Mouse (Mus musculus) lung, embryonic 14.5 days (tissue): Measurements from ENCODE around the gene Pml. TPM values are rescaled to one million over a fixed set of nuclear protein-coding genes. Genes with fewer than 3 reads are reported as not detected.
A peak's percentile ranks its signal among the peaks of the same experiment; 100 is the strongest.

Experiments used
- ATAC-seq: fragments of 200-750 bp; cut with Nextera tagmentation; 2 replicates; pipeline ENCODE4 v1.8.0; 2017; ENCODE audit warnings: mild to moderate bottlenecking, moderate TSS enrichment, moderate library complexity; ENCODE audit not compliant: insufficient read depth
- DNase-seq: peaks from one replicate; pipeline ENCODE4 v3.0.0-alpha.2; 2015
- H3K27ac ChIP-seq: fragments of 300-500 bp; sonication (generic); 2 replicates; pipeline ENCODE4 v1.5.1; 2014; ENCODE audit warnings: low read depth, mild to moderate bottlenecking, moderate library complexity
- H3K27me3 ChIP-seq: fragments of 300-500 bp; sonication (generic); 2 replicates; pipeline ENCODE4 v1.6.1; 2014; ENCODE audit warnings: low read length, control low read depth; ENCODE audit not compliant: insufficient read depth
- H3K36me3 ChIP-seq: fragments of 300-500 bp; sonication (generic); 2 replicates; pipeline ENCODE4 v1.6.1; 2014; ENCODE audit warnings: control low read depth; ENCODE audit not compliant: insufficient read depth
- H3K4me1 ChIP-seq: fragments of 300-500 bp; sonication (generic); 2 replicates; pipeline ENCODE4 v1.6.1; 2014; ENCODE audit warnings: antibody characterized with exemption, control low read depth; ENCODE audit not compliant: insufficient read depth
- H3K4me2 ChIP-seq: fragments of 300-500 bp; sonication (generic); 2 replicates; pipeline ENCODE4 v1.6.1; 2014; ENCODE audit warnings: mild to moderate bottlenecking
- H3K4me3 ChIP-seq: fragments of 300-500 bp; sonication (generic); 2 replicates; pipeline ENCODE4 v1.5.1; 2014; ENCODE audit warnings: low read depth, low read length
- H3K9ac ChIP-seq: fragments of 300-500 bp; sonication (generic); 2 replicates; pipeline ENCODE4 v1.6.1; 2014
- H3K9me3 ChIP-seq: fragments of 300-500 bp; sonication (generic); 2 replicates; pipeline ENCODE4 v1.6.1; 2016; ENCODE audit warnings: low read depth, low read length, control low read depth
- CTCF ChIP-seq: IDR thresholded peaks from 2 replicates; pipeline ENCODE4 v1.5.1; 2016; ENCODE audit warnings: antibody characterized with exemption, low read depth
- WGBS: fragments of 180-500 bp; shearing (Covaris S2); extraction: QIAGEN DNeasy Blood & Tissue Kit; methylation state at CpG from one replicate; pipeline ENCODE4 v1.1.7; 2014; 5-methylcytosine and 5-hydroxymethylcytosine counted together
- polyA plus RNA-seq: library from polyadenylated mRNA; unstranded; fragments of >200 nt; fragmentation: Nextera tagmentation; extraction: Ambion mirVana; gene quantifications from 2 replicates; pipeline ENCODE4 v1.2.1, GENCODE M21; 2014

Pml gene
- polyA plus RNA-seq, 1 experiment from 2014 or later, result 23.2 TPM

DNA sequence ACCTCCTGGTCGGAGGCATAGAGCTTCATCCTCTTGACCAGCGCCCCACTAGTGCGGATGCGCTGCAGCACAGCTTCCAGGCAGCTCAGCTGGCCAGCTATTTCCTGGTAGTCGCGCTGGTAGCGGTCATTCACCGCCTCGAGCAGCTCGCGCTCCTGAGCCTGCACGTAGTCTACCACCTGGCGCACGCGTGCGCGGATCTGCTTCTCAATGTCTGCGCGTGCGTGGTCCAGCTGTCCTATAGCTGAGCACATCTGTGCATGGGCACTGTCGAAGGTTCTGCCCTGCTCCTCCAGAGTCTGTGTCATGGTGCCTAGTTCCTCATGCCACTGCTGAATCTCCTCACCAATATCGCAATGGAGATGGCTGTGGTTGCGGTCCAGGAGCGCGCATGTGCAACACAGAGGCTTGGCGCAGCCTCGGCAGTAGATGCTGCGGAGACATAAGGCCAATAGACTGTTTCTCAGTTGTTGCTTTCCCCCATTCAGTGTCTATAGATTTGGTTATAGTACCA, 15.0 kb downstream of the Pml start:
- WGBS, result 96% methylated on average over 28 of the region's 28 CpGs
- no peaks in the 10 kb centered on the region for H3K4me1 ChIP-seq
- no peak overlapping the region for H3K4me2 ChIP-seq
- DNase-seq, result no peak
- peaks cover 45% of the 10 kb centered on the region for H3K36me3 ChIP-seq
- no peak for ATAC-seq
- no peak overlapping the region for H3K9ac ChIP-seq
- no peaks in the 10 kb centered on the region for H3K9me3 ChIP-seq
- no peak overlapping the region for H3K27ac ChIP-seq
- H3K4me3 ChIP-seq, result no peak overlapping the region
- no peaks in the 10 kb centered on the region for H3K27me3 ChIP-seq
- TF ChIP-seq CTCF, result no peak

DNA sequence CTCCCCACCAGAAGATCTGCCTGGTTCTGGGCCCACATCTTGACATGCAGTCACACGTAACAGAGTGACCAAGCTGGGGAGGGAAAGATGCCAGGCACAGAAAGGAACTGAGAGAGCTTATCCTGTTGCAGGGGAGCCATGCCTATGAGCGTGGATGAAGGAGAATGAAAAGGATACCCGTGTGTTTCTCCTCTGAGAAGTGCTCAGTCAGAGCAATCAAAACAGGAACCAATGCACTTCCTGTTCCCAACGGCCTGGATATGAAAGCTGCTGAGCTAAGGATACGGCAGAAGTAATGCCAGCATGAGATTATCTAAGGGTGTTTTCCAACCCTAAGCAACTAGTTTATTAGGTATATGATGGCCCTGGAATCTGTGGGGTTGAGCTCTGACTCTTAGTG, 17.2 kb downstream of the Pml start:
- no peak for ATAC-seq
- Histone ChIP-seq H3K9ac (no peak overlapping the region), H3K4me1 (no peaks in the 10 kb centered on the region), H3K4me3 (no peak overlapping the region), H3K9me3 (no peaks in the 10 kb centered on the region), H3K4me2 (no peak overlapping the region), H3K27ac (peak overlapping the region; percentile 50; the same call in 1 of the 2 replicates), H3K36me3 (peaks cover 67% of the 10 kb centered on the region), H3K27me3 (no peaks in the 10 kb centered on the region)
- TF ChIP-seq CTCF, result no peak
- peak; percentile 41 for DNase-seq
- 64% methylated on average over 5 of the region's 5 CpGs for WGBS

DNA sequence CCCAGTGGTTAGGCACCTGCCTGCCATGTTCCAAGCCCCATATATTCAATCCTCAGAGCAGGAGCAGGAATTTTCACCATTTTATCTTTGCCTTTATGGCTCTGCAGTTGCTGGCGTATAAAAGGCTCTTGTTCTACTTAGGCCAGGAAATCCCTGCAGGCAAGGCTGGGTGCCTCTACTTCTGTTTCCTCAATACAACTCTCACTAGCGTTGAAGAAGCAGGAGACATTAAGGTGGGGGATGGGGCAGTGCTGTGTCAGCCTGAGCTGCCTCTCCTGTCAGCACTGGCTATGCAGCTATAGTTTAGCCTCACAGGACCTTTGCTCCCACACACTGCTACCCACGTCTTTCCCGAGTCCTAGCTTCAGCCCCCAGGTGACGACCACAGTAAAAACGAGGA, 17.8 kb downstream of the Pml start:
- Histone ChIP-seq H3K4me2 (no peak overlapping the region), H3K36me3 (peaks cover 70% of the 10 kb centered on the region), H3K27me3 (no peaks in the 10 kb centered on the region), H3K4me3 (no peak overlapping the region), H3K4me1 (no peaks in the 10 kb centered on the region), H3K27ac (peak overlapping the region; percentile 49; the same call in 1 of the 2 replicates), H3K9me3 (no peaks in the 10 kb centered on the region), H3K9ac (no peak overlapping the region)
- 67% methylated on average over 6 of the region's 6 CpGs for WGBS
- no peak for TF ChIP-seq CTCF
- ATAC-seq (no peak), DNase-seq (no peak)

DNA sequence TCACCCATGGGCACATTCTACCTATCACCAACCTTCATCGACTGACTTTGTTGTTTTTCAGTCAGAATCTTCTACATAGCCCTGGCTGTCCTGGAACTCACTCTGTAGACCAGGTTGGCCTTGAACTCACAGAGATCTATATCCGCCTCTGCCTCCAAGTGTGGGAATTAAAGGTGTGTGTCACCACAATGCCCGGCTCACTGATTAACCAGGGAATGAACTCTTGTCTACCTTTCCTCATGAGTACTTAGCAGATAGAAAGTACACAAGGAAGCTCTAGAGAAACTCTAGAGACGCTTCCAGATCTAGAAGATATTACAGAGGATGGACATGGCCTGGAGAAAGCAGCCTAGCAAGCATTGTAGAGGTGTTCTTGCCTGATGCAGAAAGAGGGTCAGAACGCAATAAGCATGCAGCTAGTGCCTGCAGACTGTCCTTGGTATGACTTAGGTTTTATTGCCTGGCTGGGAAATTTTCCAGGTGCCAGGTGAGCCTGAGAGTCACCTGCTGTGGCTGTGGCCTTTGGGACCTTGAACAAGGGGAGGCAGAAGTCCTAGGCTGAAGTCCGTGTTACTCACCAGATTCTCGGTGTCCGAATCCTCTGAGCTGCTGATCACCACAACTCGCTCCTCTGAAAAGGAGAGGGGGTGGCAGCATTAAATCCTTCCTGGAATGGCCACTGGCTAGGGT, 20.7 kb downstream of the Pml start:
- DNase-seq (no peak), ATAC-seq (no peak)
- Histone ChIP-seq H3K4me2 (no peak overlapping the region), H3K36me3 (peaks cover 72% of the 10 kb centered on the region), H3K4me3 (no peak overlapping the region), H3K27me3 (no peaks in the 10 kb centered on the region), H3K9ac (no peak overlapping the region), H3K4me1 (no peaks in the 10 kb centered on the region), H3K27ac (no peak overlapping the region), H3K9me3 (no peaks in the 10 kb centered on the region)
- no peak for TF ChIP-seq CTCF
- WGBS, result 94% methylated on average over 9 of the region's 9 CpGs

DNA sequence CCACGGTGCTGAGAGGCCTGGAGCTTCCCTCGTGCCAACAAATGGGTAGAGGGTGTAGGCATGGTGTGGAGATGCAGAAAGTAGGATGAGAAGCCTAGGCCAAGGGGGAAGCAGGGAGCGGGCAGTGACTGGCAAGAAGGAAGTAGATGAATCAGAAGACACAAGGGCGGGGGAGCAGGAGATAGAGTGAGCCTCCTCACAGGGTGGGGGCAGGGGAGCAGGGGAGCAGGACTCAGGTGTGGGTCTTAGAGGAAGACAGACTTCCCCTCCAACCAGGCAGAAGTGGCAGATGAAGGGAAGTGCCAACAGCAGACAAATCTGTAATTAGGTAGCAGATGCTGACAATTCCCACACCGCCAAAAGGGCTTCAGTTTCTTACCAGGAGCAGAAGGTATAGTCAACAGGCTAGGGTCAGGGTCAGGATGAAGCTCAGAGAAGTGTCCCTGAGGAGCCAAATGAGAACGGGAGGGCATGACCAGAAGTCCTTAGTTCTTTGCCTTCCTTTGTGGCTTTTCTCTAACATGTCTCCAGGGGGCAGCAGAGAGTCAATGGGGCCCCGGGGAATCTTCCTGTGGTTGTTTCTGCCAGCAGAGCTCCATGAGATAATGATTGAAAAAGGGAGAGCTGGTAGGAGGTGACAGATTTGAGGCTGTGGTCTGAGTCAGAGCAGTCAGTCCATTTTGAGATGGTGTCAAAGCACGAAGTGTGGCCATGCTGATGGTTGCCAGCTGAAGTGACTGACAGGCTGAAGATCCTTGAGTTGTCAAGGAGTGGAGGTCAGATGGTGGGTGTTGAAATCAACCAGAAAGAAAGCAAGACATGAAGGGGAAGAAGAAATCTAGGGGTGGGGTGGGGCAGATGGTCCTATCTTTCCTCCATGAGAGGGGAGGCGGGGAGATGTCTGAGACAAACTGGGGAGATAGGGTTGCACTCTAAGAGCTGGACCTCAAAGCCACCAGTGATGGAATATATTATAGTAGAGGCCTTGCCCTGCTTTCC, 23.4 kb downstream of the Pml start:
- Histone ChIP-seq H3K27me3 (no peaks in the 10 kb centered on the region), H3K4me3 (no peak overlapping the region), H3K9me3 (no peaks in the 10 kb centered on the region), H3K4me1 (no peaks in the 10 kb centered on the region), H3K4me2 (no peak overlapping the region), H3K27ac (no peak overlapping the region), H3K36me3 (peaks cover 62% of the 10 kb centered on the region), H3K9ac (no peak overlapping the region)
- WGBS, result 63% methylated on average over 9 of the region's 9 CpGs
- no peak for ATAC-seq
- TF ChIP-seq CTCF, result peak; percentile 81
- DNase-seq, result peak; percentile 67

DNA sequence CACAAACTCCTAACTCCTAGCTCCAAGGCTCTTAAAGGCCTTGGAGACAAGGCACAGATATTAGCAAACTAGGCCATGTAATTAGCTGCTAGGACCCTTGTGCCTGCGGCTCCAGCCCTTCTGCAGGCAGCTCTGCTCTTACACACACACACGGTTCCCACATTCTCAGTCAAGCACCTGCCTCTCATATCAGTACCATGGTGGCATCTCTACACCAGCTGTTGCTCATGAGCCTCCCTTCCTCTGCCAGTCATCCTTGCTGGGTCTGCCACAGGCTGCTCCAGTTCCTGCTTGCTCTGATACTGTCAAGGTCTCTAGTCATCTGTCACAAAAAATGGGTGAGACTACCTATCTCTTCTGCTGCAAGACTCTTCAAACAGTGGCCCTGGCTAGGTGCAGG, 25.2 kb downstream of the Pml start:
- no peak overlapping the region for H3K4me2 ChIP-seq
- peaks cover 60% of the 10 kb centered on the region for H3K36me3 ChIP-seq
- no peaks in the 10 kb centered on the region for H3K9me3 ChIP-seq
- 92% methylated on average over 2 of the region's 2 CpGs for WGBS
- no peak overlapping the region for H3K9ac ChIP-seq
- H3K27ac ChIP-seq, result no peak overlapping the region
- no peak for ATAC-seq
- H3K4me3 ChIP-seq, result no peak overlapping the region
- no peak for DNase-seq
- TF ChIP-seq CTCF, result no peak
- H3K4me1 ChIP-seq, result no peaks in the 10 kb centered on the region
- no peaks in the 10 kb centered on the region for H3K27me3 ChIP-seq
